In genomic region chr12:8207978-8208403, GRCm38 (mm10) we compare ENCODE assay signal across 7 mouse cellular contexts. TPM values are rescaled to one million over a fixed set of nuclear protein-coding genes. Genes with fewer than 3 reads are reported as not detected.
DNase-seq lines count a peak whose midpoint lies in the region; ATAC-seq lines count a peak whose summit lies in the region.

Ldah (plus strand) TSS chr12:8208107.

- 0 out of 2 replicates have a peak within 1 kb of the TSS, but pooled peaks have one; percentile 23 for H3K27ac ChIP-seq in intestine, embryonic 16.5 days (ENCODE audit: low read length)
- H3K27ac ChIP-seq in midbrain, embryonic 11.5 days (ENCODE audit: low read depth, low read length): no peak within 1 kb of the TSS

- peak within 1 kb of the TSS; percentile 65 for H3K4me2 ChIP-seq in intestine, embryonic 16.5 days (ENCODE audit: low read depth, low read length)
- peak within 1 kb of the TSS; percentile 61 for H3K4me2 ChIP-seq in midbrain, embryonic 11.5 days

- H3K4me3 ChIP-seq in intestine, embryonic 16.5 days (ENCODE audit: low read length): peak within 1 kb of the TSS; percentile 85
- H3K4me3 ChIP-seq in midbrain, embryonic 11.5 days (ENCODE audit: low read depth, low read length): peak within 1 kb of the TSS; percentile 86

- H3K27me3 ChIP-seq in intestine, embryonic 16.5 days (replicated peaks; ENCODE audit: control insufficient read depth, insufficient read depth, low read length): no peaks in the 10 kb centered on the region
- no peaks in the 10 kb centered on the region for H3K27me3 ChIP-seq in midbrain, embryonic 11.5 days (ENCODE audit: control insufficient read depth, insufficient read depth, low read length)

- H3K36me3 ChIP-seq in intestine, embryonic 16.5 days (ENCODE audit: control insufficient read depth, insufficient read depth, low read length): no peaks in the 10 kb centered on the region; the same call in 1 of the 2 replicates
- H3K36me3 ChIP-seq in midbrain, embryonic 11.5 days (ENCODE audit: control insufficient read depth, insufficient read depth, low read length): no peaks in the 10 kb centered on the region

- no peaks in the 10 kb centered on the region for H3K4me1 ChIP-seq in intestine, embryonic 16.5 days (ENCODE audit: control insufficient read depth, insufficient read depth, low read length)
- H3K4me1 ChIP-seq in midbrain, embryonic 11.5 days (ENCODE audit: control insufficient read depth, insufficient read depth, low read length): peaks cover 2% of the 10 kb centered on the region; the same call in 1 of the 2 replicates

- WGBS in intestine, embryonic 16.5 days: under 1% methylated on average over 34 of the region's 34 CpGs
- under 1% methylated on average over 34 of the region's 34 CpGs for WGBS in midbrain, embryonic 11.5 days

- peak; percentile 98 for ATAC-seq in intestine, embryonic 16.5 days
- peak; percentile 99 for ATAC-seq in midbrain, embryonic 11.5 days (ENCODE audit: low FRiP score)

- H3K9ac ChIP-seq in intestine, embryonic 16.5 days (ENCODE audit: low read depth, low read length): peak within 1 kb of the TSS; percentile 85
- H3K9ac ChIP-seq in midbrain, embryonic 11.5 days (ENCODE audit: low read length): peak within 1 kb of the TSS; percentile 82

- intact Hi-C loops in left cerebral cortex, postnatal 36 days (cut with DNase I): no loop called here

- DNase-seq in adrenal gland, adult 2 months: peak; percentile 93
- peak; percentile 79 for DNase-seq in embryo, embryonic 11.5 days (ENCODE audit: low read depth, low spot score)
- DNase-seq in gastrocnemius, postnatal 4 days (ENCODE audit: low spot score in 2 of 2): peak; percentile 75 to 86
- peak; percentile 91 to 93 for DNase-seq in left cerebral cortex, postnatal 36 days (ENCODE audit: low spot score in 2 of 2)
- peak; percentile 99 for DNase-seq in midbrain, embryonic 11.5 days (ENCODE audit: low spot score, missing footprints)
- DNase-seq in skeletal muscle tissue, adult 2 months (ENCODE audit: low read depth, low spot score): peak; percentile 72

- H3K9me3 ChIP-seq in intestine, embryonic 16.5 days (ENCODE audit: control insufficient read depth, low read length): no peaks in the 10 kb centered on the region
- H3K9me3 ChIP-seq in midbrain, embryonic 11.5 days (ENCODE audit: control insufficient read depth, low read length): no peaks in the 10 kb centered on the region

RNA-seq across cellular contexts. Expression of gene Ldah, which starts in this region (rescaled TPM):
- total RNA-seq in adrenal gland, adult 2 months (2021): 10 to 100 TPM; 53.0 to 71.8 TPM
- polyA plus RNA-seq in adrenal gland, adult 2 months (2012; rRNA removed): 12.0 and 19.3 TPM in 2 replicates
- total RNA-seq in gastrocnemius, postnatal 4 days (2021): 10 to 100 TPM; 17.1 to 19.3 TPM
- polyA plus RNA-seq in intestine, embryonic 16.5 days (2015; fragmentation: Nextera tagmentation; extraction: Ambion mirVana): 58.1 and 60.0 TPM in 2 replicates
- 10 to 100 TPM; 35.6 to 40.0 TPM for total RNA-seq in left cerebral cortex, postnatal 36 days (2021)
- 65.5 and 73.6 TPM in 2 replicates for polyA plus RNA-seq in midbrain, embryonic 11.5 days (2014; fragmentation: Nextera tagmentation; extraction: Ambion mirVana)
